Mouse (Mus musculus) CH12.LX (cell line): ENCODE measurements around the gene Szrd1. TPM values are rescaled to one million over a fixed set of nuclear protein-coding genes. Genes with fewer than 3 reads are reported as not detected.

Source experiments
- DNase-seq: peaks from one replicate; pipeline ENCODE4 v3.0.0-alpha.2; 2013; ENCODE audit errors: extremely low read depth
- H3K27ac ChIP-seq: 2 replicates; pipeline ENCODE4 v1.5.1; 2012; ENCODE audit warnings: low read depth, mild to moderate bottlenecking, control low read depth, moderate library complexity; ENCODE audit not compliant: insufficient read depth
- H3K27me3 ChIP-seq: replicated peaks from 2 replicates; pipeline ENCODE3; 2012; ENCODE audit warnings: inconsistent platforms
- H3K36me3 ChIP-seq, 2 experiments: replicated peaks in 1 of 2; 2 replicates each; pipeline versions ENCODE3 to v1.6.1; 2012; ENCODE audit warnings: inconsistent platforms in 1 of 2, low read length in 1 of 2, mild to moderate bottlenecking in 1 of 2, mixed read lengths in 1 of 2, moderate library complexity in 1 of 2; ENCODE audit not compliant: control insufficient read depth in 1 of 2, insufficient read depth in 1 of 2
- H3K4me1 ChIP-seq, 2 experiments: 2 replicates each; pipeline ENCODE4 v1.6.1; 2012; ENCODE audit warnings: inconsistent platforms in 1 of 2, moderate library complexity in 1 of 2; ENCODE audit not compliant: insufficient read depth in 2 of 2, control insufficient read depth in 1 of 2
- H3K4me2 ChIP-seq: 2 replicates; pipeline ENCODE4 v1.6.1; 2012; ENCODE audit warnings: low read depth, mild to moderate bottlenecking, control low read depth; ENCODE audit not compliant: poor library complexity, insufficient read depth, severe bottlenecking
- H3K4me3 ChIP-seq, 3 experiments: fragments of 150-350 bp in 1 of 3; sonication (generic) in 1 of 3; replicated peaks in 1 of 3; 2 replicates each; pipeline versions ENCODE3 to v1.5.1; 2011 to 2012; ENCODE audit warnings: low read depth in 2 of 3, low read length in 2 of 3, mild to moderate bottlenecking in 2 of 3, moderate library complexity in 2 of 3, control low read depth in 1 of 3, improper control_type of control experiment in 1 of 3, inconsistent platforms in 1 of 3, mixed read lengths in 1 of 3; ENCODE audit not compliant: poor library complexity in 1 of 3
- H3K79me2 ChIP-seq: replicated peaks from 2 replicates; pipeline ENCODE4 v1.6.1; 2012; ENCODE audit warnings: mild to moderate bottlenecking, moderate library complexity; ENCODE audit not compliant: control insufficient read depth, poor library complexity, insufficient read depth, severe bottlenecking; ENCODE audit errors: extremely low read depth
- H3K9ac ChIP-seq: 2 replicates; pipeline ENCODE4 v1.6.1; 2012; ENCODE audit warnings: low read depth, mild to moderate bottlenecking, control low read depth, moderate library complexity; ENCODE audit not compliant: insufficient read depth
- H3K9me3 ChIP-seq: replicated peaks from 2 replicates; pipeline ENCODE3; 2012; ENCODE audit warnings: low read length, inconsistent platforms, mixed read lengths
- CHD1 ChIP-seq: IDR thresholded peaks from 2 replicates; pipeline ENCODE4 v1.6.1; 2012; ENCODE audit warnings: low read depth, low read length, improper control_type of control experiment, inconsistent platforms
- CTCF ChIP-seq, 2 experiments: IDR thresholded peaks in 1 of 2; conservative IDR thresholded peaks in 1 of 2; 2 replicates each; pipeline ENCODE4 v1.5.1; 2011 to 2012; ENCODE audit warnings: low read depth in 2 of 2, low read length in 2 of 2, improper control_type of control experiment in 1 of 2, inconsistent platforms in 1 of 2, mild to moderate bottlenecking in 1 of 2, moderate library complexity in 1 of 2
- E2F4 ChIP-seq: IDR thresholded peaks from 2 replicates; pipeline ENCODE4 v1.6.1; 2011; ENCODE audit warnings: low read depth, low read length, improper control_type of control experiment; ENCODE audit not compliant: insufficient replicate concordance
- ELF1 ChIP-seq: IDR thresholded peaks from 2 replicates; pipeline ENCODE4 v1.6.1; 2014; ENCODE audit warnings: low read depth, mild to moderate bottlenecking, inconsistent platforms, low read length, improper control_type of control experiment
- EP300 ChIP-seq: IDR thresholded peaks from 2 replicates; pipeline ENCODE4 v1.6.1; 2011; ENCODE audit warnings: low read length, improper control_type of control experiment
- ETS1 ChIP-seq: conservative IDR thresholded peaks from 2 replicates; pipeline ENCODE4 v1.6.1; 2012; ENCODE audit warnings: low read depth, mild to moderate bottlenecking, inconsistent platforms, low read length, improper control_type of control experiment, moderate library complexity
- GABPA ChIP-seq: IDR thresholded peaks from 2 replicates; pipeline ENCODE4 v1.6.1; 2012; ENCODE audit warnings: low read depth, low read length, improper control_type of control experiment, inconsistent platforms; ENCODE audit not compliant: insufficient replicate concordance
- IRF4 ChIP-seq: IDR thresholded peaks from 2 replicates; pipeline ENCODE4 v1.6.1; 2014; ENCODE audit warnings: low read depth, mild to moderate bottlenecking, inconsistent platforms, low read length, improper control_type of control experiment
- KAT2A ChIP-seq: IDR thresholded peaks from 2 replicates; pipeline ENCODE4 v1.6.1; 2012; ENCODE audit warnings: low read length, improper control_type of control experiment, inconsistent platforms; ENCODE audit not compliant: insufficient replicate concordance
- MAFK ChIP-seq: IDR thresholded peaks from 2 replicates; pipeline ENCODE4 v1.6.1; 2011; ENCODE audit warnings: low read length, improper control_type of control experiment; ENCODE audit not compliant: insufficient replicate concordance
- MAZ ChIP-seq: IDR thresholded peaks from 2 replicates; pipeline ENCODE4 v1.6.1; 2012; ENCODE audit warnings: low read depth, mild to moderate bottlenecking, inconsistent platforms, low read length, improper control_type of control experiment, moderate library complexity
- MEF2A ChIP-seq: IDR thresholded peaks from 2 replicates; pipeline ENCODE4 v1.6.1; 2014; ENCODE audit warnings: low read depth, mild to moderate bottlenecking, inconsistent platforms, low read length, improper control_type of control experiment, borderline replicate concordance
- NELFE ChIP-seq: IDR thresholded peaks from 2 replicates; pipeline ENCODE4 v1.6.1; 2011; ENCODE audit warnings: low read depth, low read length, improper control_type of control experiment
- NRF1 ChIP-seq: IDR thresholded peaks from 2 replicates; pipeline ENCODE4 v1.6.1; 2014; ENCODE audit warnings: low read depth, mild to moderate bottlenecking, inconsistent platforms, low read length, improper control_type of control experiment, moderate library complexity
- POLR2AphosphoS2 ChIP-seq: IDR thresholded peaks from 2 replicates; pipeline ENCODE4 v1.6.1; 2011; ENCODE audit warnings: low read depth, low read length, improper control_type of control experiment
- RAD21 ChIP-seq: IDR thresholded peaks from 2 replicates; pipeline ENCODE4 v1.6.1; 2011; ENCODE audit warnings: low read depth, mild to moderate bottlenecking, low read length, improper control_type of control experiment, moderate library complexity
- SMC3 ChIP-seq: IDR thresholded peaks from 2 replicates; pipeline ENCODE4 v1.6.1; 2011; ENCODE audit warnings: low read depth, low read length, improper control_type of control experiment
- TCF12 ChIP-seq: IDR thresholded peaks from 2 replicates; pipeline ENCODE4 v1.6.1; 2014; ENCODE audit warnings: low read depth, mild to moderate bottlenecking, inconsistent platforms, low read length, improper control_type of control experiment
- UBTF ChIP-seq: IDR thresholded peaks from 2 replicates; pipeline ENCODE4 v1.6.1; 2012; ENCODE audit warnings: low read depth, mild to moderate bottlenecking, inconsistent platforms, low read length, improper control_type of control experiment, moderate library complexity
- USF1 ChIP-seq: IDR thresholded peaks from 2 replicates; pipeline ENCODE4 v1.6.1; 2014; ENCODE audit warnings: low read depth, mild to moderate bottlenecking, inconsistent platforms, low read length, improper control_type of control experiment
- USF2 ChIP-seq: conservative IDR thresholded peaks from 2 replicates; pipeline ENCODE4 v1.6.1; 2011; ENCODE audit warnings: low read depth, low read length, improper control_type of control experiment
- ZC3H11A ChIP-seq: IDR thresholded peaks from 2 replicates; pipeline ENCODE4 v1.6.1; 2012; ENCODE audit warnings: low read depth, mild to moderate bottlenecking, inconsistent platforms, low read length, improper control_type of control experiment
- ZKSCAN1 ChIP-seq: IDR thresholded peaks from 2 replicates; pipeline ENCODE4 v1.6.1; 2012; ENCODE audit warnings: low read depth, inconsistent platforms, low read length, improper control_type of control experiment, borderline replicate concordance
- ZMIZ1 ChIP-seq: IDR thresholded peaks from 2 replicates; pipeline ENCODE4 v1.6.1; 2012; ENCODE audit warnings: low read depth, mild to moderate bottlenecking, inconsistent platforms, low read length, improper control_type of control experiment
- dilution Hi-C: fragments of 300-500 bp; cut with MboI; formaldehyde crosslinking; loops from 2 replicates; pipeline ENCODE4 v1.14.3; 2020; ENCODE audit warnings: low sequenced_read_pairs; ENCODE audit not compliant: extremely low pct_unique_long_range_greater_than_20kb, extremely low pct_ligation_motif_present
- in situ Hi-C: fragments of 300-500 bp; cut with MboI; formaldehyde crosslinking; loops from 3 replicates; pipeline ENCODE4 v1.14.3; 2019; ENCODE audit warnings: low sequenced_read_pairs, low pct_ligation_motif_present, low pct_unique_long_range_greater_than_20kb, mixed read lengths
- polyA plus RNA-seq: library from polyadenylated mRNA; unstranded; fragments of >175 nt; gene quantifications from 2 replicates; pipeline ENCODE4 v1.2.1, GENCODE M21; 2012; ENCODE audit warnings: low read depth; ENCODE audit not compliant: insufficient read length
- total RNA-seq, 2 experiments: library from RNA; depleted of rRNA; stranded (reverse); fragments of 300-350 nt in 1 of 2; fragments of >200 nt in 1 of 2; gene quantifications; 2 replicates each; pipeline ENCODE4 v1.2.3; 2012 to 2014

Szrd1 gene
- total and polyA plus RNA-seq, 3 experiments: 80.9 to 143 (median 82.5) TPM

DNA sequence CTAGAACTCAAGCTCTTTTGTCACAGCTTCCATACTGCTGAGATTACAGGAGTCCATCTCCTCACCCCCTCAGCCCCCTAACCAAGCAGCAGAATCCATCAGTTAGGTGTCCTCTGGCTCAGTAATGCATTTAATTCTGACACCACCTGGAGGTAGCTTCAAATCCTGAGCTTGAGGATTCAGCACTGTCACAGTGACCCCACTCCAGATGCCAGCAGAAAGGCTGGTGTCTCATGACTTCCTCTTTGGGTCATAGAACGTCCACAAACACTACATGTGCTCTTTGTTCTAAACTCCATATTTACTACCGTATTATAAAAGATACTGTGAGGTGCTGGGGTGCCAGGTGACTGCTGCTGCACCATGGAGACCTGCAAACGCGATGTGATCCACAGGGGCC, 17.9 kb upstream of the Szrd1 start:
- no peak for DNase-seq
- H3K4me3 ChIP-seq: no peak overlapping the region
- no peaks in the 10 kb centered on the region for H3K27me3 ChIP-seq
- dilution Hi-C loops: no loop called here
- peaks cover 86% of the 10 kb centered on the region for H3K79me2 ChIP-seq
- H3K9me3 ChIP-seq: no peaks in the 10 kb centered on the region
- peaks cover 21 to 81% of the 10 kb centered on the region in 2 experiments for H3K4me1 ChIP-seq
- H3K4me2 ChIP-seq: no peak overlapping the region
- no peak for TF ChIP-seq POLR2AphosphoS2
- TF ChIP-seq NRF1: no peak
- no peak for TF ChIP-seq ETS1
- no peak for TF ChIP-seq RAD21
- no peak for TF ChIP-seq IRF4
- TF ChIP-seq ZMIZ1: no peak
- no peak for TF ChIP-seq USF1
- no peak for TF ChIP-seq KAT2A
- TF ChIP-seq SMC3: no peak
- no peak for TF ChIP-seq UBTF
- TF ChIP-seq E2F4: no peak
- TF ChIP-seq ZKSCAN1: no peak
- TF ChIP-seq TCF12: no peak
- TF ChIP-seq ELF1: no peak
- no peak for TF ChIP-seq MAZ
- TF ChIP-seq USF2: no peak
- TF ChIP-seq CHD1: no peak
- TF ChIP-seq EP300: no peak
- TF ChIP-seq ZC3H11A: no peak
- no peak overlapping the region for H3K27ac ChIP-seq
- no peak overlapping the region for H3K9ac ChIP-seq
- peaks cover 0 to 45% of the 10 kb centered on the region in 2 experiments for H3K36me3 ChIP-seq
- in situ Hi-C loops: no loop called here

DNA sequence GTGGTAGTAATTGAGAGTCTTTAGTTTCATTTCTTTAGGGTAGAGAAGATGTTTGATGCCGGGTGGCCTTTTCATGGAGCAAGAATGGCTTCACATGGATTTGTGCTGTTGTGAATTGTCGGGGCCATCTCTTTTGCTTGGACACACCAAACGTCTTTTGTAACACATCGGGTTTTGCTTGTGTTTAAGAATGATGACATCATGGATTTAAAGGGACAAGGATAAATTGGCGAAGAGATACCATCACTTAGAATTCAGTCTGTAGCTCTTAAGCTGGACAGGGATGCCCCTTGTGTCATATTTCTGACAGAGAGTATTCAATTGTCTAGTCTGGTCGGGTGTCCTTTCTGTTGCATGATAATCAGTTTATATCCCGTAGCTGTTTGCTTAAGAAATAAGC, 9.5 kb upstream of the Szrd1 start:
- H3K4me2 ChIP-seq: peak overlapping the region; percentile 97
- in situ Hi-C loops: loop anchor here (10.0 kb wide), 2 partner anchors 66 to 216 kb away; partner anchors contain the start of genes Fam131c and Rsg1
- H3K9me3 ChIP-seq: no peaks in the 10 kb centered on the region
- TF ChIP-seq MEF2A (no peak), E2F4 (no peak), NELFE (no peak), ELF1 (no peak), IRF4 (no peak), ZC3H11A (no peak), CHD1 (no peak), EP300 (no peak), UBTF (no peak), MAFK (no peak), GABPA (no peak), CTCF (conservative IDR thresholded peaks at IDR 0.05 in 1 of 2, IDR thresholded peaks at IDR 0.05 in 1 of 2; ENCODE audit: low read depth in 2 of 2, low read length in 2 of 2) (no peak), ZMIZ1 (no peak)
- peaks cover 52% of the 10 kb centered on the region for H3K79me2 ChIP-seq
- peak overlapping the region; percentile 82 to 93 (median 91) for H3K4me3 ChIP-seq
- no peaks in the 10 kb centered on the region for H3K27me3 ChIP-seq
- dilution Hi-C loops: no loop called here
- DNase-seq: no peak
- H3K36me3 ChIP-seq: peaks cover 0 to 20% of the 10 kb centered on the region in 2 experiments
- no peak overlapping the region for H3K27ac ChIP-seq
- H3K4me1 ChIP-seq: peaks cover 13 to 50% of the 10 kb centered on the region in 2 experiments
- peak overlapping the region; percentile 91 for H3K9ac ChIP-seq
